Mouse (Mus musculus) cerebral cortex, adult 2 months (tissue): ENCODE data around the gene Ndufc1.

Experiments
- WGBS: fragments of 180-500 bp; shearing (Covaris S2); methylation state at CpG from one replicate; pipeline ENCODE4 v1.1.7; 2018; 5-methylcytosine and 5-hydroxymethylcytosine counted together

The Ndufc1 gene

GRCm38 (mm10) chr3:51365517-51365882 is 43.3 kb downstream of the Ndufc1 start:
- 2% methylated on average over 3 of the region's 3 CpGs for WGBS

DNA sequence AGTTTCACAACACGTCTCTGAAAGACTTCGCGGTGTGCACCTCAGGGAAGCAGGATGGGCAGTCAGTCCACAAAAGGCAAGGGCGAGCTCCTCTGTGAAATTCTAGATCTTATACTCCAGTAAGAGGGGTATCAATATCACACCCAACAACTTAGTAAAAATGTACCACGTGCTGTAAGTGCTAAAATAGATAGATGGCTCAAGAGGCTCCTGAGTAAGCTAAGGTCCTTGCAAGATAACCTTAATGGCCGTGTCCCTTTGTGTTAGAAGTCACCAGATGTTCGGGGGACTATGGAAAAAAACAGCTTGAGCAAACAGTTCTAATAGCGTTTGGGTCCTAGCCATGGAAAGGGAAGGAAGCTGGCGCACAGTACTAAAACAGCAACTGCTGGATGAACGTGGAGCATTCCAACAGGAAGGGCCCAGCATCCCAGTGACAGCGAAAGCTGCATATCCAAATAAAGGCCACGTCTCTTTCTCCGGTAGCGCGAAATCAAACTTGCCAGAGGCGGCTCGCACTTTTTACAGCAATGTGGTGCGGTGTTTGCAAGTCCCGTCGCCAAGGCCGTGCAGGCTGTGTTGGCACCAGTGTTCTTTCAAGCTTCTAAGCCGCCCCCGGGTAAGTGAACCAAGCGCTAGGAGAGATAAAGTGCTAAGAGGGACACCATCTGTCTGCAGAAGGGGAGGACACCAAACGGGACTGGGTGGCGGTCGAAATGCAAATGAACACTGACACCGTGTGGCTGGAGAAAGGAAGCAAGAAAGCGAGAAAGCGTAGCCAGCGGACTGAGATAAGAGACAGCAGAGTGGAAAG is 43.9 kb downstream of the Ndufc1 start:
- WGBS = 8% methylated on average over 31 of the region's 31 CpGs

- 33% methylated on average over 9 of the region's 9 CpGs for WGBS
Observed at GRCm38 (mm10) chr3:51361066-51361465, 47.7 kb downstream of the Ndufc1 start.

DNA sequence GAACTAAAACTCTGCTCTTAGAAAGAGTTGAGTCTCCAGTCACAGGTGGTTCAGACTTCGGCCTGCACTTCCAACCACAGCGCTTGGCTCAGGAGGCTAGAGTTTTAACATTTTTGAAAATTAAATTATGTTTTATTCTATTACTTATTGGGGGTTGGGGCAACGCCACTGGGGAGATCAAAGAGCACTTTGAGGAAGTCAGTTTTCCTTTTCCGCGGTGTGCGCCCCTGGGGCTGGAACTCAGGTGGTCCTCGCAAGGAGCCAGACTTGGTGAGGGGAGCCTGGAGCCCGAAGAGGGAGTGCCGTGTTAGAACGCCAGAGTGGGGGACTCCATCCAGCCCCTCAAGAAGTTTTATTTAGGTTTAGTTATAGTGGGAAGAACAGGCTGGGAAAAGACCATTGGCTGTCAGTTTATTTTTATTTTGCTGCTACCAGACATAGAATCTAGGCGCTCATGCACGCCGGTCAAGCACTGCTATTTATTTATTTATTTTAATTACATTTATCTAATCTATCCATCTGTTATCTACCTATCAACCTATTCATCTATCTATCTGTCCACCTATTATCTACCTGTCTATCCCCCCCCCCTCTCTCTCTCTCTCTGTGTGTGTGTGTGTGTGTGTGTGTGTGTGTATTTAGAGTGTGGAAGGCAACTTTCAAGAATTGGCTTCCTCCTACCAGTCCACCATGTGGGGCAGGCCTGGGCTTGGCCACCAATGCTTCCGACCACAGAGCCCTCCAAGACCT is 49.1 kb downstream of the Ndufc1 start:
- 59% methylated on average over 14 of the region's 14 CpGs for WGBS

DNA sequence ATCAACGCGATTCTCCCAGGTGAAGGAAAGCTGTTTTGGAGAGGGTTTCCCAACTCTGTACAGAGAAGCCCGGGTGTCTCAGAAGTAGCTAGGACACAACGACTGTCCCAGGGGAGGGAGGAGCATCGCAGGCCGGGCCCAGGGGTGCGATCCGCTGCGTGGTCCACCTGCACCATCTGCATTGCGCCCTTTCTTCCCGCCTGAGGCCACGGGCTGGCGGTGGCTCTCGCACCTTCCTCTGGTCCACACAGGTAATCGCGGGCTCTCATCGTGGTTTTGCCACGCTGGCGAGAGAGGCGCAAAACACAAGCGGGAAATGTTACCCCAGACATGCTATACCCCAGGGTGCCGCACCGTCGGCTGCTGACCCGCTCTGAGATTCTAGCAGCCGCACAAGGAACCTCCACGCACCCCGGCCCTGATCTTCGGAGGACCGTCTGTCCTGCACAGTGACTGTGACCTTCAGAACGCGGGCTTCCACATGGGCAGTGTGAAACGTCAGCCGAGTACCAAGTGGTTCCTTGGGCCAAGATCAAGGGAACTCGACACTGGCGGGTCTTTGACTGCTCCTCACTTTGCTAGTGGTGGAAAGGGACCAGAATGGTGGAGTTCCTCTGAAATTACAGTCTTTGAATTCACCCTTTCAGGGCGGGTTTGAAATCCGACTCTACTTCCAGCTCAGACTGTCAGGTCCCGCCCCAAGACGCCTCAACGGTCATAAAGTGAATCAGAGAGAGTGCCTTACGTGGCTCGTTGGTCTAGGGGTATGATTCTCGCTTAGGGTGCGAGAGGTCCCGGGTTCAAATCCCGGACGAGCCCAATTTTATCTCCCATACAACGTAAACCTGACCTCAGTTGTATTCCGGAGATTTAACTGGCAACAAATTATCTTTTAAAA is 49.9 kb downstream of the Ndufc1 start:
- 3% methylated on average over 50 of the region's 50 CpGs for WGBS

DNA sequence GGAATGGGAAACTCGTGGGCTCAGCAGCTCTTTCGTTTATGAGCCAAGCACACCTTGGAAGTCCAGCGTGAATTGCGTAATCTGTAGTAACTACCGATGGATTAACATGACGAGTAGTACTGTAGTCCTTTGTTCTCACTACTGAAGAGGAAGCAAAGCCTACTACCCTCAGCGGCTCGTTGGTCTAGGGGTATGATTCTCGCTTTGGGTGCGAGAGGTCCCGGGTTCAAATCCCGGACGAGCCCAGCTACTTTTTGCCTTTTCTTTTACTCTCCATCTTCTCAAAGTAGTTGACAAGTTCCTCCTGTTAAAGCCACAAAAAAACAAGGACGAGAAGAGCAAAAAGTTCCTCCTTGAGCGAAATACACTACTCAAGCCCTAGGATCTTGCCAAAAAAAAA is 50.6 kb downstream of the Ndufc1 start:
- 8% methylated on average over 15 of the region's 15 CpGs for WGBS

DNA sequence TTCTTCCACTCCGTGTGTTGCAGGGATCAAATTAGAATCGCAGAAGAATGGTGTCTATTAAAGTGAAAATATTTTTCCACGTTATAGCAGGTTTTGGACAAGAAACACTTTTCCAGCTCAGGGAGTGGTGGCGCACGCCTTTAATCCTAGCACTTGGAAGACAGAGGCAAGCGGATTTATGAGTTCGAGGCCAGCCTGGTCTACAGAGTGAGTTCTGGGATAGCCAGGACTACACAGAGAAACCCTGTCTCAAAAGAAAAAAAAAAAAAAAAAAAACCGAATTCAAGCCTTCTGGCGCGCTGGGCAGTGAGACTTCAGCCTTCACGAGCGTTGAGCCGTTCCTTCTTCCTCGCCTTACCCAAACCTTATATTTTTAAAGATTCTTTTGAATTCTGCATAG is 51.2 kb downstream of the Ndufc1 start:
- 44% methylated on average over 14 of the region's 14 CpGs for WGBS

- WGBS = 69% methylated on average over 5 of the region's 5 CpGs
Observed at GRCm38 (mm10) chr3:51357078-51357477, 51.7 kb downstream of the Ndufc1 start.

- WGBS = 93% methylated on average over 6 of the region's 6 CpGs
Observed at GRCm38 (mm10) chr3:51354956-51355355, 53.8 kb downstream of the Ndufc1 start.
